Mouse (Mus musculus): ENCODE results near the gene 4932415D10Rik. TPM values are rescaled to one million over a fixed set of nuclear protein-coding genes. Genes with fewer than 3 reads are reported as not detected.

4932415D10Rik gene
- total RNA-seq (2015; ENCODE audit: low replicate concordance) (not detected in 2 replicates), total RNA-seq (2017; ENCODE audit: low replicate concordance) (not detected in 2 replicates)

- no peak for ATAC-seq (replicated peaks; ENCODE audit: low FRiP score, poor library complexity, severe bottlenecking)
Observed at GRCm38 (mm10) chr10:82316482-82316881, at the start of gene 4932415D10Rik. TSS of gene 4932415D10Rik (minus strand) at chr10:82316582.

- no peak for ATAC-seq (replicated peaks; ENCODE audit: low FRiP score, poor library complexity, severe bottlenecking)
Observed at GRCm38 (mm10) chr10:82361911-82362310, 45.5 kb upstream of the 4932415D10Rik start.

- ATAC-seq (replicated peaks; ENCODE audit: low FRiP score, poor library complexity, severe bottlenecking), result no peak
Observed at GRCm38 (mm10) chr10:82355401-82355800, 39.0 kb upstream of the 4932415D10Rik start.

GRCm38 (mm10) chr10:82354083-82355010, 38.0 kb upstream of the 4932415D10Rik start, which contains the start of gene Gm4924:
TSS of gene Gm4924 (plus strand) at chr10:82354255.
- ATAC-seq (replicated peaks; ENCODE audit: low FRiP score, poor library complexity, severe bottlenecking), result no peak

GRCm38 (mm10) chr10:82329826-82330225, 13.4 kb upstream of the 4932415D10Rik start:
- ATAC-seq (replicated peaks; ENCODE audit: low FRiP score, poor library complexity, severe bottlenecking), result no peak

- no peak for ATAC-seq (replicated peaks; ENCODE audit: low FRiP score, poor library complexity, severe bottlenecking)
Observed at GRCm38 (mm10) chr10:82320134-82320533, 3.8 kb upstream of the 4932415D10Rik start.

GRCm38 (mm10) chr10:82296440-82296839, 19.9 kb downstream of the 4932415D10Rik start:
- ATAC-seq (replicated peaks; ENCODE audit: low FRiP score, poor library complexity, severe bottlenecking), result no peak

GRCm38 (mm10) chr10:82257331-82257730, 59.1 kb downstream of the 4932415D10Rik start:
- ATAC-seq (replicated peaks; ENCODE audit: low FRiP score, poor library complexity, severe bottlenecking), result no peak

- ATAC-seq (replicated peaks; ENCODE audit: low FRiP score, poor library complexity, severe bottlenecking), result no peak
Observed at GRCm38 (mm10) chr10:82245021-82245420, 71.4 kb downstream of the 4932415D10Rik start.

- ATAC-seq (replicated peaks; ENCODE audit: low FRiP score, poor library complexity, severe bottlenecking), result no peak
Observed at GRCm38 (mm10) chr10:82241401-82241788, 75.0 kb downstream of the 4932415D10Rik start.

GRCm38 (mm10) chr10:82240742-82241400, 75.5 kb downstream of the 4932415D10Rik start, which contains the start of gene Zfp938:
TSS of gene Zfp938 (minus strand) at chr10:82241280.
- ATAC-seq (replicated peaks; ENCODE audit: low FRiP score, poor library complexity, severe bottlenecking), result no peak

Other genes with a start within 250 kb of the 4932415D10Rik start
- gene BC024063, start 233.2 kb downstream of the 4932415D10Rik start, total RNA-seq (2015; ENCODE audit: low replicate concordance), result 1.5 TPM in 1 of 2 replicates, not detected in the other
- not detected in 2 replicates for gene BC024063, start 233.2 kb downstream of the 4932415D10Rik start, total RNA-seq (2017; ENCODE audit: low replicate concordance)
- 0.19 and 2.1 TPM in 2 replicates for gene AU041133, start 188.6 kb downstream of the 4932415D10Rik start, total RNA-seq (2015; ENCODE audit: low replicate concordance)
- 2.1 and 2.2 TPM in 2 replicates for gene AU041133, start 188.6 kb downstream of the 4932415D10Rik start, total RNA-seq (2017; ENCODE audit: low replicate concordance)
- gene Zfp938, start 75.3 kb downstream of the 4932415D10Rik start, total RNA-seq (2015; ENCODE audit: low replicate concordance), result 0.19 and 1.9 TPM in 2 replicates
- 1.1 TPM in 1 of 2 replicates, not detected in the other for gene Zfp938, start 75.3 kb downstream of the 4932415D10Rik start, total RNA-seq (2017; ENCODE audit: low replicate concordance)
- 0.42 TPM in 1 of 2 replicates, not detected in the other for gene Gm4924, start 37.7 kb upstream of the 4932415D10Rik start, total RNA-seq (2015; ENCODE audit: low replicate concordance)
- gene Gm4924, start 37.7 kb upstream of the 4932415D10Rik start, total RNA-seq (2017; ENCODE audit: low replicate concordance), result not detected in 2 replicates
- gene Gm1553, start 176.0 kb upstream of the 4932415D10Rik start, total RNA-seq (2015; ENCODE audit: low replicate concordance), result not detected in 2 replicates
- gene Gm1553, start 176.0 kb upstream of the 4932415D10Rik start, total RNA-seq (2017; ENCODE audit: low replicate concordance), result not detected in 2 replicates